Mouse (Mus musculus): ENCODE measurements around the gene Myadml2. TPM values are rescaled to one million over a fixed set of nuclear protein-coding genes. Genes with fewer than 3 reads are reported as not detected.

Gene Myadml2
- polyA plus RNA-seq (2015; fragmentation: Nextera tagmentation; extraction: Ambion mirVana) = 0.47 TPM in 1 of 2 replicates, not detected in the other

GRCm38 (mm10) chr11:120648001-120648476 lies at the start of gene Myadml2:
Myadml2 (minus strand) TSS chr11:120648158.
- Histone ChIP-seq H3K4me1 (peaks cover 13% of the 10 kb centered on the region), H3K4me2 (replicated peaks) (peak within 1 kb of the TSS; percentile 27), H3K27ac (replicated peaks) (no peak within 1 kb of the TSS), H3K9ac (replicated peaks) (no peak within 1 kb of the TSS), H3K9me3 (no peaks in the 10 kb centered on the region), H3K27me3 (0 out of 2 replicates have a peak, but pooled peaks cover 8% of the 10 kb centered on the region), H3K4me3 (peak within 1 kb of the TSS; percentile 18), H3K36me3 (no peaks in the 10 kb centered on the region)
- 7% methylated on average over 13 of the region's 13 CpGs for WGBS
- no peak for ATAC-seq (replicated peaks)

- Histone ChIP-seq H3K36me3 (peaks cover 18% of the 10 kb centered on the region), H3K27ac (replicated peaks) (no peak overlapping the region), H3K9me3 (no peaks in the 10 kb centered on the region), H3K4me3 (no peak overlapping the region), H3K9ac (replicated peaks) (no peak overlapping the region), H3K4me1 (peaks cover 6% of the 10 kb centered on the region; the same call in 1 of the 2 replicates), H3K4me2 (replicated peaks) (no peak overlapping the region), H3K27me3 (no peaks in the 10 kb centered on the region)
- no peak for ATAC-seq (replicated peaks)
- 74% methylated on average over 10 of the region's 10 CpGs for WGBS
These were observed 49.8 kb upstream of the Myadml2 start for GRCm38 (mm10) chr11:120697741-120698140.

- Histone ChIP-seq H3K9me3 (no peaks in the 10 kb centered on the region), H3K9ac (replicated peaks) (no peak overlapping the region), H3K27ac (replicated peaks) (no peak overlapping the region), H3K36me3 (peaks cover 13% of the 10 kb centered on the region; the same call in 1 of the 2 replicates), H3K27me3 (no peaks in the 10 kb centered on the region), H3K4me1 (peaks cover 6% of the 10 kb centered on the region; the same call in 1 of the 2 replicates), H3K4me2 (replicated peaks) (no peak overlapping the region), H3K4me3 (no peak overlapping the region)
- WGBS = 92% methylated on average over 6 of the region's 6 CpGs
- ATAC-seq (replicated peaks) = no peak
These were observed 48.6 kb upstream of the Myadml2 start for GRCm38 (mm10) chr11:120696568-120696967.

GRCm38 (mm10) chr11:120695641-120696040 lies 47.7 kb upstream of the Myadml2 start:
- no peaks in the 10 kb centered on the region for H3K27me3 ChIP-seq
- no peak overlapping the region for H3K4me3 ChIP-seq
- no peaks in the 10 kb centered on the region for H3K9me3 ChIP-seq
- peak overlapping the region; percentile 18 for H3K27ac ChIP-seq (replicated peaks)
- no peak overlapping the region for H3K4me2 ChIP-seq (replicated peaks)
- H3K36me3 ChIP-seq = peaks cover 13% of the 10 kb centered on the region; the same call in 1 of the 2 replicates
- H3K4me1 ChIP-seq = peaks cover 6% of the 10 kb centered on the region; the same call in 1 of the 2 replicates
- no peak overlapping the region for H3K9ac ChIP-seq (replicated peaks)
- WGBS = 56% methylated on average over 12 of the region's 12 CpGs
- ATAC-seq (replicated peaks) = no peak

- Histone ChIP-seq H3K4me3 (no peak overlapping the region), H3K4me1 (peaks cover 6% of the 10 kb centered on the region; the same call in 1 of the 2 replicates), H3K9ac (replicated peaks) (no peak overlapping the region), H3K27ac (replicated peaks) (peak overlapping the region; percentile 18; the same call in 1 of the 2 replicates), H3K36me3 (peaks cover 15% of the 10 kb centered on the region; the same call in 1 of the 2 replicates), H3K4me2 (replicated peaks) (no peak overlapping the region), H3K9me3 (no peaks in the 10 kb centered on the region), H3K27me3 (no peaks in the 10 kb centered on the region)
- 24% methylated on average over 4 of the region's 4 CpGs for WGBS
- ATAC-seq (replicated peaks) = 0 out of 2 replicates have a peak, but pooled peaks have one; percentile 26
These were observed 47.2 kb upstream of the Myadml2 start for GRCm38 (mm10) chr11:120695184-120695583.

- no peaks in the 10 kb centered on the region for H3K9me3 ChIP-seq
- no peak for ATAC-seq (replicated peaks)
- H3K9ac ChIP-seq (replicated peaks) = no peak overlapping the region
- WGBS = 54% methylated on average over 3 of the region's 3 CpGs
- H3K4me3 ChIP-seq = no peak overlapping the region
- H3K4me1 ChIP-seq = peaks cover 6% of the 10 kb centered on the region; the same call in 1 of the 2 replicates
- no peak overlapping the region for H3K27ac ChIP-seq (replicated peaks)
- H3K4me2 ChIP-seq (replicated peaks) = no peak overlapping the region
- H3K36me3 ChIP-seq = peaks cover 27% of the 10 kb centered on the region; the same call in 1 of the 2 replicates
- H3K27me3 ChIP-seq = no peaks in the 10 kb centered on the region
These were observed 45.5 kb upstream of the Myadml2 start for GRCm38 (mm10) chr11:120693461-120693860.

GRCm38 (mm10) chr11:120692471-120693011 lies 44.6 kb upstream of the Myadml2 start:
- H3K4me1 ChIP-seq = peaks cover 6% of the 10 kb centered on the region; the same call in 1 of the 2 replicates

GRCm38 (mm10) chr11:120689365-120689764 lies 41.4 kb upstream of the Myadml2 start:
- H3K36me3 ChIP-seq = peaks cover 34% of the 10 kb centered on the region; the same call in 1 of the 2 replicates
- no peaks in the 10 kb centered on the region for H3K9me3 ChIP-seq
- no peak overlapping the region for H3K9ac ChIP-seq (replicated peaks)
- H3K4me1 ChIP-seq = no peaks in the 10 kb centered on the region
- no peak overlapping the region for H3K27ac ChIP-seq (replicated peaks)
- 84% methylated on average over 3 of the region's 3 CpGs for WGBS
- H3K4me2 ChIP-seq (replicated peaks) = no peak overlapping the region
- no peak for ATAC-seq (replicated peaks)
- no peaks in the 10 kb centered on the region for H3K27me3 ChIP-seq
- no peak overlapping the region for H3K4me3 ChIP-seq

More at GRCm38 (mm10) chr11:120692471-120693011, 44.6 kb upstream of the Myadml2 start:
- no peak overlapping the region for H3K9ac ChIP-seq (replicated peaks)
- no peak overlapping the region for H3K27ac ChIP-seq (replicated peaks)
- ATAC-seq (replicated peaks) = no peak
- H3K27me3 ChIP-seq = no peaks in the 10 kb centered on the region
- H3K4me3 ChIP-seq = no peak overlapping the region
- H3K9me3 ChIP-seq = no peaks in the 10 kb centered on the region
- no peak overlapping the region for H3K4me2 ChIP-seq (replicated peaks)
- WGBS = 92% methylated on average over 4 of the region's 4 CpGs
- H3K36me3 ChIP-seq = peaks cover 33% of the 10 kb centered on the region; the same call in 1 of the 2 replicates

- Histone ChIP-seq H3K36me3 (peaks cover 45% of the 10 kb centered on the region), H3K9ac (replicated peaks) (no peak overlapping the region)
These were observed 38.8 kb upstream of the Myadml2 start for GRCm38 (mm10) chr11:120686650-120687272.

GRCm38 (mm10) chr11:120684660-120685059 lies 36.7 kb upstream of the Myadml2 start:
- H3K27me3 ChIP-seq = no peaks in the 10 kb centered on the region
- H3K4me2 ChIP-seq (replicated peaks) = no peak overlapping the region
- H3K4me3 ChIP-seq = no peak overlapping the region
- ATAC-seq (replicated peaks) = no peak
- H3K4me1 ChIP-seq = no peaks in the 10 kb centered on the region
- peaks cover 58% of the 10 kb centered on the region for H3K36me3 ChIP-seq
- WGBS = 93% methylated on average over 2 of the region's 2 CpGs
- H3K9ac ChIP-seq (replicated peaks) = no peak overlapping the region
- no peak overlapping the region for H3K27ac ChIP-seq (replicated peaks)
- H3K9me3 ChIP-seq = no peaks in the 10 kb centered on the region

More at GRCm38 (mm10) chr11:120686650-120687272, 38.8 kb upstream of the Myadml2 start:
- Histone ChIP-seq H3K4me1 (no peaks in the 10 kb centered on the region), H3K4me2 (replicated peaks) (no peak overlapping the region), H3K9me3 (no peaks in the 10 kb centered on the region), H3K27ac (replicated peaks) (no peak overlapping the region), H3K27me3 (no peaks in the 10 kb centered on the region), H3K4me3 (no peak overlapping the region)
- no peak for ATAC-seq (replicated peaks)
- WGBS = 77% methylated on average over 20 of the region's 20 CpGs

- no peak for ATAC-seq (replicated peaks)
- 94% methylated on average over 2 of the region's 2 CpGs for WGBS
- no peaks in the 10 kb centered on the region for H3K4me1 ChIP-seq
- H3K4me2 ChIP-seq (replicated peaks) = no peak overlapping the region
- no peak overlapping the region for H3K27ac ChIP-seq (replicated peaks)
- H3K36me3 ChIP-seq = peaks cover 58% of the 10 kb centered on the region
- H3K9ac ChIP-seq (replicated peaks) = no peak overlapping the region
- no peaks in the 10 kb centered on the region for H3K27me3 ChIP-seq
- H3K9me3 ChIP-seq = no peaks in the 10 kb centered on the region
- H3K4me3 ChIP-seq = no peak overlapping the region
These were observed 36.1 kb upstream of the Myadml2 start for GRCm38 (mm10) chr11:120684086-120684485.

- no peak overlapping the region for H3K9ac ChIP-seq (replicated peaks)
- H3K9me3 ChIP-seq = no peaks in the 10 kb centered on the region
- no peaks in the 10 kb centered on the region for H3K27me3 ChIP-seq
- H3K27ac ChIP-seq (replicated peaks) = no peak overlapping the region
- H3K4me2 ChIP-seq (replicated peaks) = no peak overlapping the region
- no peaks in the 10 kb centered on the region for H3K4me1 ChIP-seq
- no peak for ATAC-seq (replicated peaks)
- 88% methylated on average over 3 of the region's 3 CpGs for WGBS
- no peak overlapping the region for H3K4me3 ChIP-seq
- peaks cover 56% of the 10 kb centered on the region for H3K36me3 ChIP-seq
These were observed 35.6 kb upstream of the Myadml2 start for GRCm38 (mm10) chr11:120683536-120683935.

All from forebrain, embryonic 15.5 days (tissue).